Mouse (Mus musculus) kidney, adult 2 months (tissue): Measurements from ENCODE around the gene Kcnn4. TPM values are rescaled to one million over a fixed set of nuclear protein-coding genes. Genes with fewer than 3 reads are reported as not detected.

Source experiments
- DNase-seq: peaks from one replicate; pipeline ENCODE4 v3.0.0; 2021
- H3K27ac ChIP-seq: fragments of 200-500 bp; 2 replicates; pipeline ENCODE4 v1.5.1; 2012; ENCODE audit warnings: low read depth, low read length, control low read depth, inconsistent platforms; ENCODE audit not compliant: insufficient read depth
- H3K27me3 ChIP-seq: fragments of 200-500 bp; replicated peaks from 2 replicates; pipeline ENCODE4 v1.6.1; 2012; ENCODE audit warnings: mild to moderate bottlenecking, moderate library complexity, low read length, inconsistent platforms; ENCODE audit not compliant: control insufficient read depth, insufficient read depth
- H3K36me3 ChIP-seq: fragments of 200-500 bp; 2 replicates; pipeline ENCODE4 v1.6.1; 2012; ENCODE audit warnings: mild to moderate bottlenecking, moderate library complexity, low read length, inconsistent platforms; ENCODE audit not compliant: control insufficient read depth, insufficient read depth
- H3K4me1 ChIP-seq: fragments of 200-500 bp; 2 replicates; pipeline ENCODE4 v1.6.1; 2011; ENCODE audit warnings: low read length; ENCODE audit not compliant: control insufficient read depth, insufficient read depth
- H3K4me3 ChIP-seq: fragments of 200-500 bp; 2 replicates; pipeline ENCODE4 v1.5.1; 2011; ENCODE audit warnings: mild to moderate bottlenecking, low read depth, low read length, control low read depth; ENCODE audit not compliant: insufficient read depth
- CTCF ChIP-seq: fragments of 200-500 bp; conservative IDR thresholded peaks from 2 replicates; pipeline ENCODE4 v1.5.1; 2011; ENCODE audit warnings: low read depth, mild to moderate bottlenecking, control low read depth, low read length, moderate library complexity, mixed read lengths; ENCODE audit not compliant: insufficient read depth, insufficient read length
- POLR2A ChIP-seq: fragments of 200-500 bp; IDR thresholded peaks from one replicate; pipeline ENCODE4 v1.6.1; 2011; ENCODE audit warnings: low read depth, low read length, control low read depth
- WGBS: fragments of 180-500 bp; shearing (Covaris S2); methylation state at CpG from one replicate; pipeline ENCODE4 v1.1.7; 2018; 5-methylcytosine and 5-hydroxymethylcytosine counted together
- polyA plus RNA-seq: library from polyadenylated mRNA; depleted of rRNA; stranded (reverse); fragments of >200 nt; gene quantifications from 2 replicates; pipeline ENCODE4 v1.2.3, GENCODE M21; 2012

Gene Kcnn4
- polyA plus RNA-seq, 1 experiment: 4.1 TPM

- 56% methylated on average over 6 of the region's 6 CpGs for WGBS
- H3K27me3 ChIP-seq: no peaks in the 10 kb centered on the region
- H3K4me3 ChIP-seq: no peak overlapping the region
- TF ChIP-seq CTCF (no peak), POLR2A (no peak)
- no peak overlapping the region for H3K27ac ChIP-seq
- no peaks in the 10 kb centered on the region for H3K36me3 ChIP-seq
- no peaks in the 10 kb centered on the region for H3K4me1 ChIP-seq
- no peak for DNase-seq
Observed at GRCm38 (mm10) chr7:24384070-24384469, 14.0 kb downstream of the Kcnn4 start.

DNA sequence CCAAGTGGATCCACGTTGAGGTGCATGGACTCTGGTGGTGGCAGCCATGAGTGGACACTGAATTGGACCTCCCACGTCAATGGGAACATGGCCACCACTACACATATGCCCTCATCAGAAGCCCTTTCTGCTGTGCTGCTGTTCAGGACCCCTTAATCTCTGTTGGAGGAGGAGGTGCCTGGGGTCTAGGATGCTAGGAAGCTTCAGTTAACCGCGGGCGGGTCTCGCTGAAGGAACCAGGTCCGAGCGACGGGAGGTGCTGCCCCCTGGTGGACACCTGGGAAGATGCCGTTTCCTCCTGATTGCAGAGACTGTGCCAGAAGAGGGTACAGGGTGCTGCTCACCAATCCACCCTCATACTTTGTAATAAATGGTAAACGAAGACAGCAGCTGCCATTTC is 14.8 kb downstream of the Kcnn4 start:
- 6% methylated on average over 11 of the region's 11 CpGs for WGBS
- H3K27ac ChIP-seq: no peak overlapping the region
- no peaks in the 10 kb centered on the region for H3K27me3 ChIP-seq
- peak; percentile 57 for DNase-seq
- H3K36me3 ChIP-seq: no peaks in the 10 kb centered on the region
- H3K4me1 ChIP-seq: no peaks in the 10 kb centered on the region
- TF ChIP-seq POLR2A (no peak), CTCF (peak; percentile 78)
- no peak overlapping the region for H3K4me3 ChIP-seq

- peak; percentile 16 for DNase-seq
- no peaks in the 10 kb centered on the region for H3K4me1 ChIP-seq
- H3K27ac ChIP-seq: no peak overlapping the region
- WGBS: 76% methylated on average over 10 of the region's 10 CpGs
- no peak overlapping the region for H3K4me3 ChIP-seq
- H3K36me3 ChIP-seq: no peaks in the 10 kb centered on the region
- no peaks in the 10 kb centered on the region for H3K27me3 ChIP-seq
- no peak for TF ChIP-seq CTCF
- no peak for TF ChIP-seq POLR2A
Observed at GRCm38 (mm10) chr7:24387059-24387556, 17.0 kb downstream of the Kcnn4 start.

- H3K27me3 ChIP-seq: no peaks in the 10 kb centered on the region
- H3K4me3 ChIP-seq: no peak overlapping the region
- H3K4me1 ChIP-seq: no peaks in the 10 kb centered on the region
- no peak overlapping the region for H3K27ac ChIP-seq
- H3K36me3 ChIP-seq: no peaks in the 10 kb centered on the region
- WGBS: 46% methylated on average over 13 of the region's 13 CpGs
- DNase-seq: no peak
- TF ChIP-seq POLR2A (no peak), CTCF (no peak)
Observed at GRCm38 (mm10) chr7:24389516-24390187, 19.6 kb downstream of the Kcnn4 start.

GRCm38 (mm10) chr7:24390512-24390911 is 20.4 kb downstream of the Kcnn4 start:
- DNase-seq: no peak
- 58% methylated on average over 7 of the region's 7 CpGs for WGBS
- no peak for TF ChIP-seq CTCF
- TF ChIP-seq POLR2A: no peak
- Histone ChIP-seq H3K36me3 (no peaks in the 10 kb centered on the region), H3K4me1 (no peaks in the 10 kb centered on the region), H3K27ac (no peak overlapping the region), H3K4me3 (no peak overlapping the region), H3K27me3 (no peaks in the 10 kb centered on the region)

DNA sequence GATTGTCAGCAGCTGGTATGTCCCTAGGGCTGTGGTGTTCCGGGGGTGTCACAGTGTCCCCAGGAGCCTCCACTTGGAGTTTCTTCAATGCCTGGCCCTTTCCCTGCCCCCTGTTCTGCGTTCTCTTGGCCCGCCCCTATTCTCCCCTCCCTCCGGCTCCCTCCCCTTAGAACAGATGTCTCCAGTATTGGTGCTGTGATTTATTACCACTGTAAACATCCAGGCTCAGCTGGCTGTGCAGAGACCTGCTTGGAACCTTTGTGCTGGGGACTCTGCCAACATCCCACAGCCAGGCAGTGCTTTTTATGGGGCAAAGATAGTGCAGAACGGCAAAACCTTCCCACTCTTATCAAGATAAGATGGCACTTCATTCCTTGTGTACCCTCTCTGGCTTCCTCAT is 21.0 kb downstream of the Kcnn4 start:
- H3K27me3 ChIP-seq: no peaks in the 10 kb centered on the region
- peak; percentile 28 for DNase-seq
- 9% methylated on average over 5 of the region's 5 CpGs for WGBS
- H3K4me1 ChIP-seq: no peaks in the 10 kb centered on the region
- no peak for TF ChIP-seq POLR2A
- H3K27ac ChIP-seq: no peak overlapping the region
- H3K36me3 ChIP-seq: no peaks in the 10 kb centered on the region
- H3K4me3 ChIP-seq: no peak overlapping the region

DNA sequence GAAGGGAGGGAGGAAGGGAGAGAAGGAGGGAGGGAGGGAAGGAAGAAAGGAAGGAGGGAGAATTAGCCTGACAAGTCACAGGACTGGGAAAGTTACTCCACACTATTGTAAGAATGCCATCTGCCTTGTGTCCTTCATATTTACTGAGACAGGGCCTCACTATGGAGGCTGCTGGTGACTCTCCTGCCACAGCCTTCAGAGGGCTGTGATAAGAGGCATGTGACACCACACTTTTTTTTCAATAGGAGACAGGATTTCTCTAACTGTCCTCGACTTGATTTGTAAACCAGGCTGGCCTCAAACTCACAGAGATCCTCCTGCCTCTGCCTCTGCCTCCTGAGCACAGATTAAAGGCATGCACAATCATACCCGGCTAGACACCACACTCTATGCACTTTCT is 21.6 kb downstream of the Kcnn4 start:
- TF ChIP-seq CTCF: no peak
- no peak for TF ChIP-seq POLR2A
- Histone ChIP-seq H3K27ac (no peak overlapping the region), H3K27me3 (no peaks in the 10 kb centered on the region), H3K4me3 (no peak overlapping the region), H3K36me3 (no peaks in the 10 kb centered on the region), H3K4me1 (no peaks in the 10 kb centered on the region)
- DNase-seq: no peak
- WGBS: 67% methylated on average over 2 of the region's 2 CpGs
